Mouse (Mus musculus) bone marrow macrophage, adult 2 months (primary cell): ENCODE data around the gene Tmem176a.

ENCODE experiments used
- CTCF ChIP-seq: IDR thresholded peaks from 2 replicates; pipeline ENCODE4 v1.5.1; 2012; ENCODE audit warnings: low read depth, mild to moderate bottlenecking, low read length, moderate library complexity
- POLR2A ChIP-seq: IDR thresholded peaks from 2 replicates; pipeline ENCODE4 v1.6.1; 2012; ENCODE audit warnings: mild to moderate bottlenecking, low read depth, low read length, borderline replicate concordance

DNA sequence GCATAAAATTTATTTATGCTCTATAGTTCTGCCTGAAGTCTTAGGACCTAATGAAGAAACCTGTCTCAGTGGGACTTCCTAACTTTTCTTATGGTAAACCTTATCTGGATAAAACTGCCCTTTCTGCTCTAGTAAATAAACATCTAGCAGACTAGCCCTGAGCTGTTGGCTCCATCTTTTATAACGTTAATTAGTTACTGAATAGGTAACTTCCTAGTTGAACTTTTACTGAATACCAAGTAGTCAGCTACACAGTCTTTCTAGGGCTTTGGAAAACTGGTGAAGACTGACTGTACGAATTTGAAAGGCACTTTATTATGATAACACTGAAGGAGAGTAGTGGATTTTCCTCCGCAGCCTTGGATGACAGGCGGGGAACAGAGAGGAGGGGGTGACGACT lies 55.2 kb downstream of the Tmem176a start:
- TF ChIP-seq POLR2A (no peak), CTCF (no peak)
